Mouse (Mus musculus): ENCODE data around the gene Cxcr2.

Cxcr2 gene

DNA sequence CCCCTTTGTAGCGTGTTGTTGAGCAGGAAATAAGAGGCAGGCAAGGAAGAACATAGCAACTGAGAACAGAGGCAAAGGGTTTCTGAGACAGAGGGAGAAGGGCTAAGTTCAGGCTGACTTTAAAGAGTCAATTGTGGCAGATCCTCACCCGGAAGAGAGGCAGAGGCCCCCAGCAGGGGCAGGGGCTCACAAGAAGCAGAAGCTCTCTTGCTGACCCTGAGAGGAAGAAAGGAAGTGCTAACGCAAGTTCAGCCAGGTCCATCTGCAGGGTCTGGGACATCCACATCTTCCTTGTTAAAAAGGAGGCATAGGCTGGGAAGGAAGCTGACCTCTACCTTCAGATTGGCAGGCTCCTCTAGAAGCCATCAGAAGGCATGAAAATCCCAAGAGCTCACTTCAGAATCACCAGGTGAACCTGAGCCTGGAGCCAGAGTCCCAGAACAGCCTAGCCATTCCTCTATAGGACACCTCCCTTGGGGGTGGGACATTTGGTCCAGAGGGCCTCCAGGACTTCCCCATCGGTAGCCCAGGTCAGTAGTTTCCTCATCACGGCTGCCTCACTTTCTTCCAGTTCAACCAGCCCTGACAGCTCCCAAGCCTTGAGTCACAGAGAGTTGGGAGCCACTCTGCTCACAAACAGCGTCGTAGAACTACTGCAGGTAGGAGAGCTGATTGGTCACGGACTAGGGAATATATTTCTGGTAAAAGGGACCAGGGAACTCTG, at the start of gene Cxcr2:
TSS of gene Cxcr2 (plus strand) at position 529 of the 724 bp plus-strand sequence.
- DNase-seq, result no peak

DNA sequence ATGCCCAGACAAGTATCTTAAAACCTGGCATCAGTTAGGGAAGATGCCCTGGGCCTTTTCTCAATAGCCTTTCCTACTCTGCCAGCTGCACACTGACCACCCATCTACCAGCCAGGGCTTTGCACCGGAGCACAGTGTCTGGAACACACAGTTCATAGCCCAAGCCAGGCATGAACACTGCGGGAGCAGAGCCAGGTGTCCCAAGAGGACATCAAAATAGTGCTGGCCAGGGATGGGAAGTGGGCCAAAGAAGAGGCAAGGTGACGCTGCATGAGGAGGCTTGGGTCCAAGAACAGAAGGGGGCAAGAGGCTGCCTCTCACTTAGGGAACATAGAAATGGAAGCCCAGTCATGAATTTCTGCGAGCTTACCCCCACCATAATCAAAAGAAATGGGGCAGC, 48.1 kb upstream of the Cxcr2 start:
- DNase-seq, result no peak

DNA sequence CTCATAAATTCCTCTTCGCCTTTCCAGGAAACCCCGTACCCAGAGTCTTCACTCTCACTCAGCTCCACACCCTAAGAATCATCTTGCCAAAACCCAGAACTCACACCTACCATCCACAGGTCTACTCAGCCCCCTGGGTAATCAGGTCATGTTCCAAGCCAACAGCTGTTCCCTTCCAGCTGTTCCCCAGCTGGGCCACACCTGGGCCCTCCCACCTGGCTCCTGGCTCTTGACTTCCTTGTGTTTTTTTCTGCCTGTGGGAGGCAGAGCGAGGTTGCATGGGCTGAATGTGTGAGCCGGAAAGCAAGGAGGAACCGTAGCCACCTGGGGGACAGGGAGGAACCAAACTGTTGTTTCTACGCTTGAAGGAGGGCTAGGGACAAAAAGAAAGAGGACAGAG, 47.6 kb upstream of the Cxcr2 start:
- no peak for DNase-seq

DNA sequence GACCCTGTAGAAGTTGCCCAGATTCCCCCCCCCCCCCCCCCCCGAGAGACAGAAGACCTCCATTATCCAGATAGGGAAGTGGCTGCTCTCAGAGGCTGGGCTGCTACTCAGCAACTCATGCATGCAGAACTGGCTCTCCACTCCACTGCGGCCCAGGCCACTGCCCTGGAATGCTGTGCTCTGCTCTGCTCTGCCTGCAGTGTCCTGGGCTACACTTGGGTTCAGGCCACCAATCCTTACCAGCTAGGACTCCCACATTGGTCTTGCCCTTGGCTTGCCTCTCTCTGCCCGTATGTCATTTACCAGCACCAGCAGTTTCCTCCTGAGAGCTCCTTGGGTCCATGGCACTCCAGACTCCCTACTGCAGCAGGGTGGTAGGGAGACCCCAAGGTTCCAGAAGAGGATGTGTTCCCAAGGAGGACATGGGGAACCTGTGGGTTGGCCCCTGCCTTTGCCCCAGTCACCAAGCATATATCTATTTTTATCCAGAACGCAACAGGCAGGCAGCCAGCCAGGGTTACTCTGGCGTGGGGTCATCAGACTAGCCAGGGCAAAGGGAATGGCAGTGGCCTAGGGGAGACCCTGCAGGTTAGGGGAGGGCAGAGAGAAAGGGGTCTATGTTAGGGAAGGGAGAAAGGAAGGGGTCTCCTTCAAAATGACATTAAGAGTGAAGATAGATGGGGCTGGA, 45.7 kb upstream of the Cxcr2 start:
- no peak for DNase-seq

DNA sequence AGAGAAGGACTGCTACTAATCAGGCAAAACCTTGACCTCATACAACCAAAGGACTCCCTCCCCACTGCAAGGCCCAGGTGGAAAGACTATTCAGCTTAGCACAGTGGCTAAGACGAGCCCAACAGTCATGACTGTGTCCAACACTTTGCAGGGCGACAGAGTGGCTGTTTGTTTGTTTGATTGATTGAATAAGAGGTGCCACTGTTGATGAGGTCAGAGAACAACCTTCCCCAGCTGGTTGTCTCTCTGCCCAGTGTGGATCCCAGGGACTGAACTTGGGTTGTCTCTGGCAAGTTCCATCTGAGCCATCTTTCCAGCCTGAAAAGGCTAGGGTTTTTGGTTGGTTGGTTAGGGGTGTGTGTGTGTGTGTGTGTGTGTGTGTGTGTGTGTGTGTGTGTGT, 44.1 kb upstream of the Cxcr2 start:
- no peak for DNase-seq

DNA sequence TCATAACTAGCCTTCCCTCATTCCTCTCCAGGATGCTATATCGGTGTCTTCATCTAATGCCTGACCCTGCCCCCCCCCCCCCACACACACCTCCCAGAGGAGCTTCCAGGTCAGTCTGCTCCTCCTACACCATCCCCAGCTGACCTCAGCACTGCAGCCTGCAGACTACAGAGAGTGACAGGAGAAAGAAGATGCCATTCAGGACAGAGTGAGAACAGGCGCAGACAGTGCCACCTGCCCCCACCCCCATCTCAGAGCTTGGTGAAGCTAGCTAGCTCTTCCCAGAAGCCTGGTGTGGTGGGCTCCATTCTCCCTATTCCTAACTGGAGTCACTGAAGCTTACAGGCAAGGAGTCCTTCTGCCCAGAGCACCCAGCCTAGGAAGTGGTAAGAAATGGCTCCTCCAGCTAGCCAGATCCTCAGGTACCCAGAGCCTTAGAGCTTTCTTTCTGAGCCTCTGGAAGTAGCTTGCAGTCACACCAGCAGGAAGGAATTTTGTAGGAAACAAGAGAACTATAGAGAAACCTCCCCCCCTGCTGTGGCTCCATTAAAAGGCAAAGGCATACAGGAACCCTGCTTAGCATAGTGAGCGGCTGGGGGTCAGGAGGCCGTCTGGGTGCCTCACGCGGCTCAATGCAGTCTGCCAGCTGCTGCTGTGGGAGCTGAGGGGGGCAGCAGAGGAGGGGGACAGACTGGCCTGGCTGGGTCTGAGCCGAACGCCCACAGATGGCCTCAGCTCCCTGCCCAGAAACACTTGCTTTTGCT, 42.7 kb upstream of the Cxcr2 start:
- DNase-seq, result no peak

DNA sequence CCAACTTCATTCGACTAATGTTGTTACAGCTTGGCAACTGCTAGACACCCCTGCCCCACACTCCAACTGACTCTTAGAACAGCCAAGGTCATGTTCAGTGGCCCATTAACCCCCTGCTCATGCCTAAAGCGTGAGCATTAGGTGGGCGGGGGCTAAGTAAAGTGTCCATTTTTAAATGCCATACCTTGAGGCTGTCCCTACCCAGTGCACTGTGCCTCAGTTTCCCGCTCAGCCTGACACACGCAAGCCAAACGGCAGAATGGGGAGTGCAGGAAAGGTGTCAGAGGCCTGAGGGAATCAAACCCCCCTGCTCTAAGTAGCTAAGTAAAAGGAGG, 42.1 kb upstream of the Cxcr2 start:
- DNase-seq, result no peak

DNA sequence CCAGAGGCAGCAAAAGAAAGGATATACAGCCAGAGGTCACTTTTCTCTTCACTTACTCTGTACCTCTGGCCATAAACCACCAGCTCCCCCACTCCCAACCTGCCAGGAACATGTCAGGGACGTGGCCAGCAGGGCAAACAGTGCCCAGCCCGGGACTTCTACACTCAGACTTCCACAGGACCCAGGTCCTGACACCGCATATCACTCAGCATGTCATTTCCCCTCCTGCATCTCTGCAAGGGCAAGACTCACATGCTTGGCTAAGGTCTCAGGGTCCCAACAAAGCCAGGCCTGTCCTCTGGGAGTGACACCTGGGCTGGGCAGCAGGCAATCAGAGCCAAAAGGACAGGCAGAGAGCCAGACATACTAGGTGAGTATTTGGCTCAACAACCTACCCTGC, 40.7 kb upstream of the Cxcr2 start:
- DNase-seq, result no peak

DNA sequence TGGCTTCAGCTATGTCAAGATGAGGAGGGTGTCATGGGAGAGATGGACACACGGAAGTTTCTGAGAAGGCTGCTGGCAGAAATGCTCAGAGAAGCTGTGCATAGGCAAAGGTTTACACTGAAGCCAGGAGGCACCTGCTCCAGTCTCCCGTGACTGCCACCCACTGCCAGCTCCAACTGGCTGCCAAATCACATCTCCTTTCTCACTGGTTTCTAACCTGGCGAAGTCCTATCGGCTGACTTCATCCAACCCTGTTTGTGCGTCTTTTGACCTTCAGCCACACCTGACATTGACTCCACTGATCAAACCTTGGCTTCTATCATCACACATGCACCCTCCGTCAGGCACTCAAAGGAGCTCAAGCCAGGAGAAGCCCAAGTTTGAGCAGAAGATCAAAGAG, 35.9 kb upstream of the Cxcr2 start:
- no peak for DNase-seq

DNA sequence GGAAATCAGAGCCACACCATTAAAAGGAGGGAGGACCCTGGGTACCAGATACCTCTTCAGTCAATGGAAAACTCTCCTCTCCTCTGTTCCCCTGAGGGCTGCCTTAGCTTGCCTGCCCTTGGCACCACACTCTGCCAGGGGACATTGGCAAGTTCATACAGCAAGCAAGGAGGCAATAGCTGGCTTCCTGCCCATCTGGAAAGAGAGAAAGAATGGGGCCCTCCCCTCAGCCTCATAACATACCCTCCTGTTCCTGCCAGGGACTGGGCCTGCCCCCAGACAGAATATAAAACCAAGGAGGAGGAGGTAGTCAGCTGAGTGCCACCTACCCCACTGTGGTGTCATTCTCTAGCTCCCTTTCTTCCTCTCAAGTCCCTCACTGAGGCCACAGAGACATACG, 34.7 kb upstream of the Cxcr2 start:
- DNase-seq, result no peak

DNA sequence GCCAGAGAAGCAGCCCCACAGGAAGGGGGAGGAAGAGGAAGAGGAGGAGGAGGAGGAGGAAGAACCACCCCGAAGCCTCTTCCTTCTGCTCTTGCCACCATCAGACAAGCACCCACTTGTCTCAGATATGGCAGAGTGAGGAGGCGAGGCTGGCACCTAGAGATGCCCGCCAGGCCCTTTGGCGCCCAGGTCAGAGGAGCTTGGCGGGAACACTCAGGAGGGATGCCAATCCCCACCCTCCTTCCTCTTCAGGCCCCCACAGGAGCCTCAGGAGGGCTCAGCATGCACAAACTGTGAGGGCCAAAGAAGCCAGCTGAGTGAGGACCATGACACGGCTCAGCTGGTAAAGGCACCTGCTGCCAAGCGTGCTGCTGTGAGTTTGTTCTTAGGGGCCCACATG, 32.7 kb upstream of the Cxcr2 start:
- no peak for DNase-seq

DNA sequence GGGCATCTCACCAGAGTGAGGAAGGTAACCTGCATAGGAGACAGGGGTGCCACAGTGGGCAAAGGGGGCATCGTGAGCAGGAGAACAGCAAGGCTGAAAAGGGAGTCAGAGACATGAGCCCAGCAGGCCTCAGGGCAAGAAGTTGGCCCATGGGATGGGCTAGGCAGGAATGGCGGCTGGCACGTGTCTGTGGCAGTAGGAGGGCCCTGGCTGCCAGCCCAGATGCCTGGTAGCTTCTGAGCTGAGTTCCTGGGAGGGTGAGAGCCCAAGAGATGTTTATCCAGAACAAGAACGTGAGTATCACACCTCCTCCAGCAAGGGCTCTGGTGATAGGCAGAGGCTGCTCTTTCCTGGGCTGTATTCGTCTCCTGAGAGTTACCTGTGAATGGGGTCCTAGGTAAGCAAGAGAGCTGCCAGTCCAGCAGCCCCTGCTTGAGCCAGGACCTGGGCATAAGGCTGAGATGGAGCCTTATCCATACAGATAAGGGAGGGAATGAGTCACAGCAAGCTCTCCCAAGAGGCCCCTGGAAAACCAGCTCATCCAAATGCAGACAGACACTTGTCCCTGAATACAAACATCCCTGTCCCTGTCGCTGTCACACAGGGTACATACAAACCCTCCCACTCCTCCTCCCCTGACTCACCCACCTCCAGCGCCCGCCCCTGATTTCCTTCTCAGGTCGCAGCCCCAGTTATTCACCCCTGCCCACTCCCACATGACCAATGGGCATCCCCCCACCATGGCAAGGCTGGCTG, 31.8 kb upstream of the Cxcr2 start:
- no peak for DNase-seq

DNA sequence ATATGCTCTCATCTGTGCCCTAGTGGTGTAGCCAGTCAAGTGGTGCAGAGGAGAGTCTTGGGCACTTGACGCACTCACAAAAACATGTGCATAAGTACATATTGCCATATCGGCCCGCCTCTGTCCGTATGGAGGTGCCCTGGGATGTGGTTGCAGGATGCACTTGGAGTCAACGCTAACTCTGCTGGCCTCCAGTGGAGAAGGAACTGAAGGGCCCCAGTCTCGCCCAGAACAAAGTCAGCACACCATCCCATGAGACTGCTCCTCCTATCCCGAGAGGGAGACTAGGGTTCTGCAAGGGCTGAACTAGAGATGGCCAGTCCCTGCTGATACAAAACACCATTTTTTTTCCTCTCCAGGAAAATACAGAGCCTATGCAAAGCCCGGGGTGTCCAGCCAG, 30.6 kb upstream of the Cxcr2 start:
- no peak for DNase-seq

DNA sequence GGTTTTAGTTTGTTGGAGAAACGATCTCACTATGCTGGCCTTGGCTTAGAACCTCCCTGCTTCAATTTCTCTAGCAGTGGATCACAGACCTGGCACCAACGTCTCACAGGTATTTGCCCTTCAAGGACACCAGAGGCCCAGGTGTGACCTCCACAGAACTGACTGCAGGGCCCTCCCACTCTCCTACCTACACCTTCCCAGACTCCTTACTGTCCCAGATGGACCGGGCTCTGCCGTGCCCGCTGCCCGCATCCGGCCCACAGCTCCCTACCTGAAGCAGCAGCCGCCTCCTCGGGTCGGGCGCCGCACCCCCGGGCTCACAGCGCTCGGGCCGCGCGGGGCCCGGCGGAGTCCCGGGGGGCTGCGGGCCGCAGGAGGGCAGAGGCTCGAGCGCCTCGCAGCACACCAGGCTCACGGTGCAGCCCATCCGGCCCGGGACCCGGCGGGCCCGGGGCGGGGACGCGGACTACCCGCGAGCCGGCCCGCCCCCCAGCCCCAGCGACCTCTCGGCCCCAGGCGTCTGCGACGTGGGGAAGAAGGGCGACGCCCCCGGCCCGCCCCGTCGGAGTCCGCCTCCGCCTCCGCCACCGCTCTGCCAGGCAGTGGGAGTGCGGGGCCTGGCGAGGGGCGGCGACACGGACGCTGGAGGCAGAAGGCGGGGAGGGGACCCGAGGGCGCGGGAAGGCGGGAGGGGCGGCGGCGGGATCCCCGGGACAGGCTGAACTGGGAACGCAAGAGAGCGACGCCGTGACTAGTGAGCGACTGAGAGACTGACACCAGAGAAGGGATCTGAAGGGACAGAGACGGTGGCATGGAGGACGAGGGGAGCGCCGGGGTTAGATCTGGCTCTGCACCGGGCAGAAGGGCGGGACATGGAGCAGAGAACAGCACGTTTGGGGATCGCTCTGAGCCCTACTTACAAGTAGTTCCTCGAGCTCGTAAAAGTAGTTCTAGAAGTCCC, 29.5 kb upstream of the Cxcr2 start, which contains the start of gene Tns1:
TSS of gene Tns1 (minus strand) at position 429 of the 961 bp plus-strand sequence.
- DNase-seq, result peak; percentile 59

DNA sequence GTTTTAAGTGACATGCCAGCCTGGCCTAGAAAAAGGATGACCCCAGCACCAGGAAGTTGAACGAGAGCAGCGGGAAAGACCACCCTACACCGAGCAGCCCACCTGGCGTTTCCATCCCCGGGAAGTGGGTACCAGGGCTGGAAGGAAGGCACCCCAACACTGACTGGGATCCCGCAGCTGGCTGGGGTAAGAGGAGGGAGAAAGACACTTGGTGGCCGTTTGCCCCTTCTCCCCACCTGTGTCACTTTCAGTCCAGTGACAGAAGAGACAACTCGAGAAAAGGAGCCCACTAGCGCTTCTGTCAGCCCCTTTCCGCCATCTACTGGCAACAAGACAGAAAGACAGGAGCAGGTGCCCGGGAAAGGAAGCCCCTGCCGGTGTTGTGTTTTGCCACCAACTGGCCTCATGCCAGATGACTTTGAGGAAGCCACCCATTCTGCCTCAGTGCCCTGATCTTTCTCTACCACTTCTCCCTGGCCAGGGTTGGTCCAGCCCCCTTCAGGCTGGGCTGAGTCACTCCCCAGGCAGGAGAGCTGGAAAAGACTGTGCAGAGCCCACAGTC, 28.7 kb upstream of the Cxcr2 start, which contains the start of gene Rufy4:
TSS of gene Rufy4 (plus strand) at position 551 of the 562 bp plus-strand sequence.
- peak; percentile 62 for DNase-seq

DNA sequence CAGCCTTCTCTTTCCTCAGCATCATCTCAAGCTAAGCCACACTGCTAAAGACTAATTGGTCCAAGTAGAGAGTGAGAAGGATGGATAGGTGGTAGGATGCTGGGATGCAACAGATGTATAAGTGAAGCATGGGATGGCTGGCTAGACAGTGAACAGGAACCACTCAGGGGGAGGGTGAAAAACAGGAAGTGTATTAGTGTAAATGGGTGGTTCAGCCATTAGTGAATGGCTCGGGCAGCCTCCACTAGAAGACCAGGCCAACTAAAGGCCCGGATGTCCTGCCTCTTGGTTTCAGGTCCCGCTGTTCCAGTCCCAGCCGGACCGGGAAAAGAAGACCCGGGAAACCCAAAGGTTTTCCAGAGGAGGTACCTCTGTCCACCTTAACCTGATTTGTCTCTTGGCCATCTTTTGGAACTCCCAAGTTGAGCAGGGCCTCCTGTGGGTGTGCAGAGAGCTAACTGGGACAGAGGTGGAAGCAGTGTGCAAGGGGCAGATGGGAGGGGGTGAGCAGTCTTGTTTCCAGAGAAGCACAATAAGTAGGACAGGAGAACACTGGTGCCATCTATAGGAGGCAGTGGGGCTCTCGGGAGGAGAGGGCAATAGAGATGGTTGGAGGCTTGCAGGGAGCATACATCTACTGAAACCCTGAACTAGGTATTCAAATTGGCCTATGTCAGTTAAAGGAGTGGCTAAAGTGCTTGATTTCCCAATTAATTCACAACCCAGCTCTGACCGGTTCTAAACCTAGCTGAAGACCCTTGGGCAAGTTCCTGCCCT, 22.7 kb upstream of the Cxcr2 start:
- DNase-seq, result no peak

DNA sequence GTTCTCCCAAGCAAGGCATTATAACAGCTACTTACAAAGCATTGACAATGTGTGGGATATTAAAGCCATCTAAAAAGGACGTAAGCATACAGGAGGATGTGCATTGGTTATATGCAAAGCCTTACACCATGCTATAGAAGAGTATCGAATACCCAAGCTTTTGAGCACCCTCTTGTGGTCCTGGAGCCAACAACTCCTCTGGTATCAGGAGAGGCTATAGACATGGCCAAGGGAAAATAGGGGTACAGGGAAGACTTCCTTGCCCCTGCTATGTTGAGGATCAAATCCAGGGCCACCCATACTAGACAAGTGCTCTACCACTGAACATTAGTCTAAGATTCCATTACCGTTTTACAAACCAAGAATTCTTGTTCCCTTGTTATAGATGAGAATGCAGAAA, 21.8 kb upstream of the Cxcr2 start:
- DNase-seq, result no peak

DNA sequence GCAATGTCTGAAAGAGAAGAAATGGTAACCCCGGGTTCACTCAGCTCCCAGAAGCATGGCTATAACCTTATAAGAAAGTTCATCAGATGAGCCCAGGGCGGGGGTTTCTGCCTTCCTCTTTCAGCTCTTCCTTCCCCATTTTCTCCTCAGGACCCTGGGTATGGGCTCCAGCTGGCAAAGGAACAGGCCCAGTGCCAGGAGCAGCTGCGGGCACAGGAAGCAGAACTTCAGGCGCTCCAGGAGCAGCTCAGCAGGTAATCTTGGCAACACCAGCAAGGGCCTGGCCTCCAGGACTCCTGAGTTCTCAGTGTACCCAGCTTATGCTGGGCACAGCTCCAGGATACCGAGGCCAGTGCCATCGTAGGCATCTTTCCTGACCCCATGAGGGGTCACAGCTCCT, 19.8 kb upstream of the Cxcr2 start:
- no peak for DNase-seq

DNA sequence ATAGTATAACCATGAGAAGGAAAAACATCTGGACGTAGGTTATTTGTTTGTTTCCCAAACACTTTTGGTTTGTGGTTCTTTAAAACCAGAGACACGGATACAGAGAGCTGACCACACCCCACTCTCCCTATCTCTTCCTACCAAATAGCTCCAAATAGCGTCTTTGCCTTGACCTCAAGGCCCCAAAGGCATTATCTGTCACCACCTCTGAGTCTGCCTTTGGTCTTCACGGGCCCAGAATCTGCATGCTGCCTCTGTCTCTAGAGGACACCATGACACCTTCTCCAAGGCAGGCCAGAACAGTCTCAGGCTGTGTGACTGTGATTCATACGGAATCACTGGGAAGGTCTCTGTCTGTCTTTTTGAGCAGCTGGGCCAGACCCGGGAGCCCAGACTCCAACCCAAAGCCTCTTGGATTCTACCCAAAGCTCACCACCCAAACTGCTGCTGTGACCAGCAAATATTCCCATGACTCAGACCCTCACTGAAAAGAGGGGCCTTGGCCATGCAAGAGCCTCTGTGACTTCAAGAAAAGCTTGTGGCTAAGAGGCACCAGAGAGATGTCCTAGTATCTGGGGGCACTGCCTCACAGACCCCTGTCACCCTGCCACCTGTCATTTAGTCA, 18.4 kb upstream of the Cxcr2 start:
- peak; percentile 54 for DNase-seq

DNA sequence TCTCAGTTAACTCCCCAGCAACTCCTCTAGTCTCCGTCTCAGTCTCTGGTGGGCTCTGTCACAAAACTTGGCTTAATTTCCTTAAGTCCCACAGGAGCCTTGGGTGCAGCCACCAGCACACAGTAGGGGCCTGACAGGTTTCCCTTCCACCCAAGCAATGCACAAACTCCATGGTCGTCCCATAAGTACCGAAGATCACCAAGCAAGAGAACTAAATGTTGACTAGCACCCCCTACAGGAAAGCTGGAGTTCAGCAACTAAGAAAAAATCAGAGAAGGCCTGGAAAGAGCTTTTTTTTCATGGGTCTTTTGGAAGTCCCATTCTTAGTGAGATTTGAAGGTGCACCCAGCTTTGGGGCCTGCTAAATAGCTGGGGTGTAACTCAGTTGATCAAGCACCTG, 14.4 kb upstream of the Cxcr2 start:
- DNase-seq, result no peak

Data from liver (tissue).